Mouse (Mus musculus): Measurements from ENCODE around the gene Exph5. TPM values are rescaled to one million over a fixed set of nuclear protein-coding genes. Genes with fewer than 3 reads are reported as not detected.

Exph5 gene
- polyA plus RNA-seq (2017; shearing (Covaris generic)) = 0.73 TPM

GRCm38 (mm10) chr9:53301269-53301720, at the start of gene Exph5:
TSS of gene Exph5 (plus strand) at chr9:53301670.

GRCm38 (mm10) chr9:53383951-53384866, 82.7 kb downstream of the Exph5 start, which contains the start of gene Kdelc2:
TSS of gene Kdelc2 (plus strand) at chr9:53384025.

GRCm38 (mm10) chr9:53402291-53402711, 100.8 kb downstream of the Exph5 start, which contains the start of gene 4930550C14Rik:
TSS of gene 4930550C14Rik (plus strand) at chr9:53402325.

Other genes with a start within 250 kb of the Exph5 start
- 60.7 TPM for gene Ddx10, start 53.6 kb upstream of the Exph5 start, polyA plus RNA-seq (2017; shearing (Covaris generic))
- gene Kdelc2, start 82.4 kb downstream of the Exph5 start, polyA plus RNA-seq (2017; shearing (Covaris generic)) = 0.66 TPM
- 0.45 TPM for gene 4930550C14Rik, start 100.7 kb downstream of the Exph5 start, polyA plus RNA-seq (2017; shearing (Covaris generic))
- gene Atm, start 235.1 kb downstream of the Exph5 start, polyA plus RNA-seq (2017; shearing (Covaris generic)) = 41.1 TPM
- 26.7 TPM for gene Npat, start 235.4 kb downstream of the Exph5 start, polyA plus RNA-seq (2017; shearing (Covaris generic))

Measured in CD4-positive, CD25-positive, alpha-beta regulatory T cell, adult 9 weeks (primary cell).